Mouse (Mus musculus) c-Kit-positive CD71-negative TER-119-negative erythroid progenitor cells, embryonic 14.5 days (primary cell): ENCODE results near the gene Ssr1.

Experiments used
- DNase-seq: peaks from one replicate; pipeline ENCODE4 v3.0.0-alpha.2; 2013; ENCODE audit warnings: low read depth

Gene Ssr1

DNA sequence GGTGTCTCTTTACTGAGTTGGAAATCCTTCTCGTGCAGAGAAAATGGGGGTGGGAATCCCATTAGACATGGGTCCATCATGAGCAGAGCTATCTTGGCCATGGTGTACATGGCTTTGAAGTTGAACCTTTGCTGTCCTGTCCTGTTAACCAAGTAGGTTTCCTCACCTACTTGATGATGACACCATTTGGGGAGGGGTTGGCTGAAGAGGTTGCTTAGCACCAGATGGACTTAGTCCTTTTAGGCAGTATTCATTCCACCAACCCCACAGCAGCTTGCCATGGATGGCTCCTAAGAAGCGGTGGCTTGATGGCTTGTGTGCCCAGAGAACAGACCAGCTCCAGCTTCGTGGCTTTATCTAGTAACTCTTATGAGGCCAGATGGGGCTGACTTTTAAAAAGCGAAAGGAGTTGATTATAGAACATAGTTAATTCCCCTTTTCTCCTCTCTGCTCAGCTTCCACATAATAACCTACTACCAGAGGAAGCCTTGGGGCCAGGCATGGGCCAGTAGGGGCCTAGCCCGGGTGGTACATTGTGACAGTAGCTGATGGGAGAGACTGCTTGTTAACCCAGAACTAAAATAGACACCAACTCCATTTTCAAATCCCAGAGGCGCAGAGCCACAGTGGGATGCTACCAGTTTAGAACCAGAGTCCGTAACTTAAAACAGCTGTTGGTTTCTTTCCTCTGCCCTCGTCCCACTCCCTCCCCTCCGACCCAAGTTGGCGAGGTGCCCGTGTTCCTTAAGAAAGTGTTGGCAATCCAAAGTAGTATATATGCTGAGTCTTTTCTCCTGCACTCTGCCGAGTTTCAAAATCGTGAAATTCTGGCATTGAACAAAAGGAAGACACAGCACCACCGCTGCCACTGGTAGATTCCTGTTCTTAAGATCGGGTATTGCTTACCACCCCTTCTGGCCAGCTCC is 75.4 kb downstream of the Ssr1 start:
- no peak for DNase-seq
